Mouse (Mus musculus): ENCODE results near the gene Dhx32. TPM values are rescaled to one million over a fixed set of nuclear protein-coding genes. Genes with fewer than 3 reads are reported as not detected.

Gene Dhx32
- polyA plus RNA-seq (2012; rRNA removed) = 5.6 and 6.8 TPM in 2 replicates
- 10.6 and 12.0 TPM in 2 replicates for polyA plus RNA-seq (2014; fragmentation: Nextera tagmentation; extraction: Ambion mirVana)

DNA sequence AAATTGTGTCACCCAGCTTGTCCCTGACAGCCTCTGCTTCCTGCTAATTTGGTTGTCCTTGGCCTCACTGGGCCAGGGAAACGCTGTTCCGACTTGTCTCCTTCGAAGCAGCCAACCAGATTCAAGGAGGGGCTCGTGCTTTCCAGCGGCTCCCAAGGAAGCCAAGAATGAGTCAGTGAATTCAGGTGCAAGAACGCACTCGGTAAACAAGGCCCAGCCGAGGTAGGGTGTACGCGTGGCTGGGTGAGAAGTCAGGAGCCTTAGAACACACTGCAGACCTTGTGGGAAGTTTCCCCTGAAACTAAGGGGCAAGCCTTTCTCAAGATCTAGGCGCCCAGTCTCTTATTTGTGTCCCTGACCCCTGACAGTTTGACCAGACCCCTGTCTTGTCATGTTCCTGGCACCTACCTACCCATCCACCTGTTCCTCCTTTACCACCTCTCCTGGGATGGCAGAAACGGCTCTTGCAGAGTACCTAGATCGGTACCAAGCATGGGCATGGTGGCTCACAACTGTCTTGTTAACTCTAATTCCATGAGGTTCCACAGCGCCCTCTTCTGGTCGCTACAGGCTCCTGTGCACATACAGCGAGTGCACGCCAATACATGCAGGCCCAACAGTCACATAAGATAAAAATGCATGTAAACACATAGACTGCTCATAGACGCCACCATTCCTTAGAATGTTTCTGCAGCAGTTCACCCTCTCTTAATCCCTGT, at the start of gene Dhx32:
Gene Dhx32, minus strand, starts transcription at position 10 of the 719 bp plus-strand sequence.
- ATAC-seq (ENCODE audit: insufficient read depth) (peak; percentile 92), DNase-seq (ENCODE audit: low read depth in 3 of 3, low spot score in 3 of 3) (peak; percentile 70 to 74 (median 73))
- Histone ChIP-seq H3K9me3 (ENCODE audit: control insufficient read depth, low read length) (no peaks in the 10 kb centered on the region), H3K4me3 (ENCODE audit: insufficient read depth in 1 of 2, low read depth in 2 of 2, low read length in 2 of 2) (peak within 1 kb of the TSS; percentile 4 to 27; a peak in 1 of 4 replicates), H3K9ac (replicated peaks) (peak within 1 kb of the TSS; percentile 34; the same call in 1 of the 2 replicates), H3K27me3 (ENCODE audit: control insufficient read depth, insufficient read depth, low read length) (no peaks in the 10 kb centered on the region), H3K36me3 (replicated peaks; ENCODE audit: control insufficient read depth, insufficient read depth, low read depth) (no peaks in the 10 kb centered on the region), H3K4me1 (replicated peaks; ENCODE audit: control insufficient read depth in 2 of 2, insufficient read depth in 2 of 2, low read length in 1 of 2) (peaks cover 0 to 5% of the 10 kb centered on the region in 2 experiments; a peak in 2 of 4 replicates), H3K4me2 (ENCODE audit: low read depth) (peak within 1 kb of the TSS; percentile 46), H3K27ac (peak within 1 kb of the TSS; percentile 34)
- WGBS (ENCODE audit: insufficient replicate concordance) = 24% methylated on average over 18 of the region's 18 CpGs
- TF ChIP-seq CTCF (IDR thresholded peaks at IDR 0.05; ENCODE audit: low read depth) (peak; percentile 94), EP300 (IDR thresholded peaks at IDR 0.05; ENCODE audit: low read depth) (no peak)

DNA sequence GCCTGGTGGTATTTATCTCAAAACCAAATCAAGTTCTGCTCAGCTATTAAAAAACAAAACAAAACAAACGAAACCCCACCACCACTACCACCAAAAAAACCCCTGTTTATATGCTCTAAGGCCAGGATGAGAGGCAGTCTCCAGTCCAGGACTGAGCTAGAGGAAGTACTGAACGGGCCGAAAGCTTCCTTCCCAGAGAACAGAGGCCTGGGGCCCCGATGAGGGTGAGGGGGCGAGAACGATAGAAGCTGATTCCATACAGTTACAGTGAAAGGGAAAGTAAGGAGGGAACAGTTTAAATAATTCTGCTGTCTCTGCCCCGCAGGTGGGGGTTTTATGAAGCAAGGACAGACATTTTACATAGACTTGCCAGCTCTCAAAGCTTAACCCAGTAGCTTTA, 47.1 kb upstream of the Dhx32 start:
- no peak for DNase-seq (ENCODE audit: low read depth in 3 of 3, low spot score in 3 of 3)
- Histone ChIP-seq H3K4me2 (ENCODE audit: low read depth) (no peak overlapping the region), H3K4me1 (replicated peaks; ENCODE audit: control insufficient read depth in 2 of 2, insufficient read depth in 2 of 2, low read length in 1 of 2) (no peaks in the 10 kb centered on the region), H3K9me3 (ENCODE audit: control insufficient read depth, low read length) (no peaks in the 10 kb centered on the region), H3K36me3 (replicated peaks; ENCODE audit: control insufficient read depth, insufficient read depth, low read depth) (no peaks in the 10 kb centered on the region), H3K9ac (replicated peaks) (no peak overlapping the region), H3K27me3 (ENCODE audit: control insufficient read depth, insufficient read depth, low read length) (no peaks in the 10 kb centered on the region), H3K4me3 (ENCODE audit: insufficient read depth in 1 of 2, low read depth in 2 of 2, low read length in 2 of 2) (no peak overlapping the region), H3K27ac (no peak overlapping the region)
- 22% methylated on average over 7 of the region's 7 CpGs for WGBS (ENCODE audit: insufficient replicate concordance)
- ATAC-seq (ENCODE audit: insufficient read depth) = no peak
- no peak for TF ChIP-seq CTCF (IDR thresholded peaks at IDR 0.05; ENCODE audit: low read depth)
- TF ChIP-seq EP300 (IDR thresholded peaks at IDR 0.05; ENCODE audit: low read depth) = no peak

DNA sequence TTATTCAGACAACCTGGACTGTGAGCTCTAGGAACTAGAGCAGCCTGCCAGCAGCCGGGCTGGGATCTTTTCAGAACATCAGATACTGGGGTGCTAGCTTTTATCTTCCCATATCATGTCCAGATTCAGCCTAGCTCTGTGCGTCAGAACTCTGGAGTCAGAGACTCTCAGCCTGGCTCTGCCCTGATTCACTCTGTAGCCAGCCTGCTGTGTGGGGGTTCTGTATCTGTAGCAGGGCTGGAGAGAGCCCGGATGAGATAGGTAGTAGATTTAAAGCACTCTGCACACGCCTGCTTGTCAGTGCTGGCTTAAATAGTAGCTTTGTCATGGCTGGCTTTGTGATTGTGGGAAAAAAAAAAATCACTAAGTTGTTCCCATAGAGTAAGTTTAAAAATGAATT, 46.0 kb upstream of the Dhx32 start:
- no peaks in the 10 kb centered on the region for H3K9me3 ChIP-seq (ENCODE audit: control insufficient read depth, low read length)
- WGBS (ENCODE audit: insufficient replicate concordance) = 50% methylated on average over 4 of the region's 4 CpGs
- H3K27me3 ChIP-seq (ENCODE audit: control insufficient read depth, insufficient read depth, low read length) = no peaks in the 10 kb centered on the region
- no peak overlapping the region for H3K9ac ChIP-seq (replicated peaks)
- no peak for DNase-seq (ENCODE audit: low read depth in 3 of 3, low spot score in 3 of 3)
- no peak overlapping the region for H3K27ac ChIP-seq
- no peak overlapping the region for H3K4me2 ChIP-seq (ENCODE audit: low read depth)
- no peak for ATAC-seq (ENCODE audit: insufficient read depth)
- no peaks in the 10 kb centered on the region for H3K36me3 ChIP-seq (replicated peaks; ENCODE audit: control insufficient read depth, insufficient read depth, low read depth)
- no peak for TF ChIP-seq EP300 (IDR thresholded peaks at IDR 0.05; ENCODE audit: low read depth)
- TF ChIP-seq CTCF (IDR thresholded peaks at IDR 0.05; ENCODE audit: low read depth) = no peak
- H3K4me3 ChIP-seq (ENCODE audit: insufficient read depth in 1 of 2, low read depth in 2 of 2, low read length in 2 of 2) = no peak overlapping the region
- H3K4me1 ChIP-seq (replicated peaks; ENCODE audit: control insufficient read depth in 2 of 2, insufficient read depth in 2 of 2, low read length in 1 of 2) = no peaks in the 10 kb centered on the region

DNA sequence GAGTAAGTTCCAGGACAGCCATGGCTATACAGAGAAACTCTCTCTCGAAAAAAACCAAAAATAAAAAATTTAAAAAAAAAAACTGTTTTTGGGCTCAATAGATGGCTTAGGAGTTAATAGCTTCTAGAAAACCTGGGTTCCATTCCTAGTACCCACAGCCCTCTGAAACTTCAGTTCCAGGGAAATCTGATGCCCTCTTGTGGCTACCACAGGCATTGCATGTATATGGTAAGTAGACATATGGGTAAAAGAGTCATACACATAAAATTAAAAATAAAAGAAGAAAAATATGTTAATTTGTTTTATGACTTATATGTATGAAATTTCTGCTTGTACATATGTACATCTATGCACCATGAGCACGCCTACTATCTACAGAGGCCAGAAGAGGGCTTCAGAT, 42.1 kb upstream of the Dhx32 start:
- Histone ChIP-seq H3K27ac (no peak overlapping the region), H3K36me3 (replicated peaks; ENCODE audit: control insufficient read depth, insufficient read depth, low read depth) (no peaks in the 10 kb centered on the region), H3K9ac (replicated peaks) (no peak overlapping the region), H3K4me1 (replicated peaks; ENCODE audit: control insufficient read depth in 2 of 2, insufficient read depth in 2 of 2, low read length in 1 of 2) (no peaks in the 10 kb centered on the region), H3K9me3 (ENCODE audit: control insufficient read depth, low read length) (no peaks in the 10 kb centered on the region), H3K4me3 (ENCODE audit: insufficient read depth in 1 of 2, low read depth in 2 of 2, low read length in 2 of 2) (no peak overlapping the region), H3K4me2 (ENCODE audit: low read depth) (no peak overlapping the region), H3K27me3 (ENCODE audit: control insufficient read depth, insufficient read depth, low read length) (no peaks in the 10 kb centered on the region)
- ATAC-seq (ENCODE audit: insufficient read depth) = no peak
- TF ChIP-seq EP300 (IDR thresholded peaks at IDR 0.05; ENCODE audit: low read depth) (no peak), CTCF (IDR thresholded peaks at IDR 0.05; ENCODE audit: low read depth) (peak; percentile 64)
- WGBS (ENCODE audit: insufficient replicate concordance) = 53% methylated on average over 2 of the region's 2 CpGs
- peak in 2 of 3 experiments; percentile 4 to 6 for DNase-seq (ENCODE audit: low read depth in 3 of 3, low spot score in 3 of 3)

DNA sequence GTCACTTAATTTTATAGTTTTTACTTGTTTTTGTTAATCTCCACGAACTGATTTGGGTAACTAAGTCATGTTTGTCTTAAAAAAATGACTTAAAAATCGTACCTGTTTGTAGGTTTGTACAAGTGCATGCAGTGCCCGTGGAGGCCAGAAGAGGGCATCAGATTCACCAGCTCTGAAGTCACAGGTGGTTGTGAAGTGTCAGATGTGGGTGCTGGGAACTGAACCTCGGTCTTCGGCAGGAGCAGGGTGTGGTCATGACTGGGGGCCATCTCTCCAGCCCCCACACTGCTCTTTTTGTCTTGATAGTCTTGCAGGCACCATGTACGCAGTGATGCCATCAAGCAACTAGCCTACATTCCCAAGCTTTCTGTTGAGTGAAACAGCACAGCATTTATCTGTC, 41.2 kb upstream of the Dhx32 start:
- Histone ChIP-seq H3K4me2 (ENCODE audit: low read depth) (no peak overlapping the region), H3K4me1 (replicated peaks; ENCODE audit: control insufficient read depth in 2 of 2, insufficient read depth in 2 of 2, low read length in 1 of 2) (no peaks in the 10 kb centered on the region), H3K4me3 (ENCODE audit: insufficient read depth in 1 of 2, low read depth in 2 of 2, low read length in 2 of 2) (no peak overlapping the region), H3K9ac (replicated peaks) (no peak overlapping the region), H3K27ac (no peak overlapping the region), H3K36me3 (replicated peaks; ENCODE audit: control insufficient read depth, insufficient read depth, low read depth) (no peaks in the 10 kb centered on the region), H3K9me3 (ENCODE audit: control insufficient read depth, low read length) (no peaks in the 10 kb centered on the region), H3K27me3 (ENCODE audit: control insufficient read depth, insufficient read depth, low read length) (no peaks in the 10 kb centered on the region)
- 67% methylated on average over 6 of the region's 6 CpGs for WGBS (ENCODE audit: insufficient replicate concordance)
- ATAC-seq (ENCODE audit: insufficient read depth) = no peak
- TF ChIP-seq CTCF (IDR thresholded peaks at IDR 0.05; ENCODE audit: low read depth) (peak; percentile 54), EP300 (IDR thresholded peaks at IDR 0.05; ENCODE audit: low read depth) (no peak)
- no peak for DNase-seq (ENCODE audit: low read depth in 3 of 3, low spot score in 3 of 3)

All from liver, embryonic 14.5 days (tissue).